In genomic region chr2:77013449-77013848, GRCm38 (mm10) we compare ENCODE assay signal across 1 mouse cellular context. TPM values are rescaled to one million over a fixed set of nuclear protein-coding genes. Genes with fewer than 3 reads are reported as not detected.
"Had no signal": no experiment of that assay in that cellular context is flagged by ENCODE, and none has a peak within 500 bp of the region (broad histone marks: within the 10 kb centered on the region; RNA-seq: fewer than 3 reads in every experiment).

No protein-coding gene starts in this region.

RNA-seq across cellular contexts. Expression of gene Ttn, which starts 31.1 kb away (rescaled TPM):
- polyA plus RNA-seq: macrophage had no signal
